Mouse (Mus musculus): ENCODE measurements at regions not wholly inside any gene's neighbourhood (a gene's known extent, or its start where the extent isn't known, plus 50 kb on each side); places are given as distances from the start of the nearest gene placed in this dataset.
A peak's percentile ranks its signal among the peaks of the same experiment; 100 is the strongest.

- peak; percentile 28 for DNase-seq (ENCODE audit: low spot score)
Measured at GRCm38 (mm10) chr1:60823006-60823665, 63.7 kb upstream of the Ctla4 start.

GRCm38 (mm10) chr1:60824218-60825125, 62.3 kb upstream of the Ctla4 start:
- DNase-seq (ENCODE audit: low spot score) = no peak

- peak; percentile 5 for DNase-seq (ENCODE audit: low spot score)
Measured at GRCm38 (mm10) chr1:60825256-60826186, 61.3 kb upstream of the Ctla4 start.

GRCm38 (mm10) chr1:60826981-60827380, 59.8 kb upstream of the Ctla4 start:
- no peak for DNase-seq (ENCODE audit: low spot score)

GRCm38 (mm10) chr1:60828152-60828551, 58.6 kb upstream of the Ctla4 start:
- no peak for DNase-seq (ENCODE audit: low spot score)

GRCm38 (mm10) chr1:60829849-60830248, 57.0 kb upstream of the Ctla4 start:
- no peak for DNase-seq (ENCODE audit: low spot score)

GRCm38 (mm10) chr1:60833668-60834067, 53.1 kb upstream of the Ctla4 start:
- no peak for DNase-seq (ENCODE audit: low spot score)

Data from retina, embryonic 14.5 days (tissue).